Mouse (Mus musculus) yolk sac, embryonic 10.5 days (tissue): ENCODE measurements around the gene Pnpla8.

Source experiments
- DNase-seq: peaks from one replicate; pipeline ENCODE4 v3.0.0-alpha.2; 2017; ENCODE audit warnings: low spot score

Gene Pnpla8

GRCm38 (mm10) chr12:44346143-44346542 lies 125.0 kb downstream of the Pnpla8 start:
- no peak for DNase-seq

GRCm38 (mm10) chr12:44355116-44355515 lies 133.9 kb downstream of the Pnpla8 start:
- no peak for DNase-seq

GRCm38 (mm10) chr12:44357460-44357859 lies 136.3 kb downstream of the Pnpla8 start:
- no peak for DNase-seq

GRCm38 (mm10) chr12:44357881-44358280 lies 136.7 kb downstream of the Pnpla8 start:
- DNase-seq = no peak

GRCm38 (mm10) chr12:44371076-44371710 lies 150.0 kb downstream of the Pnpla8 start:
- DNase-seq = no peak
